Mouse (Mus musculus): Measurements from ENCODE around the gene Cd52.

The Cd52 gene

GRCm38 (mm10) chr4:134052560-134052959, 42.3 kb downstream of the Cd52 start:
- peak in 1 of 2 experiments; percentile 12 for DNase-seq (ENCODE audit: low spot score in 2 of 2)

- no peak for DNase-seq (ENCODE audit: low spot score in 2 of 2)
Observed at GRCm38 (mm10) chr4:134051912-134052311, 43.0 kb downstream of the Cd52 start.

GRCm38 (mm10) chr4:134047648-134048047, 47.2 kb downstream of the Cd52 start:
- DNase-seq (ENCODE audit: low spot score in 2 of 2) = no peak

GRCm38 (mm10) chr4:134043041-134043440, 51.8 kb downstream of the Cd52 start:
- DNase-seq (ENCODE audit: low spot score in 2 of 2) = no peak

GRCm38 (mm10) chr4:134041317-134042123, 53.4 kb downstream of the Cd52 start:
- DNase-seq (ENCODE audit: low spot score in 2 of 2) = no peak

- peak; percentile 81 to 82 for DNase-seq (ENCODE audit: low spot score in 2 of 2)
Observed at GRCm38 (mm10) chr4:134035953-134036352, 58.9 kb downstream of the Cd52 start.

All from frontal cortex, postnatal 36 days (tissue).